Mouse (Mus musculus) ZHBTc4 (cell line): Measurements from ENCODE around the gene Mettl13.

Experiments
- DNase-seq: peaks from one replicate; pipeline ENCODE4 v3.0.0-alpha.2; 2011; ENCODE audit warnings: low read depth, low spot score

Mettl13 gene

GRCm38 (mm10) chr1:162548016-162548916, at the start of gene Mettl13:
Gene Mettl13 (minus strand): TSS chr1:162548551.
- DNase-seq: peak; percentile 97

- no peak for DNase-seq
These were observed 49.2 kb upstream of the Mettl13 start for GRCm38 (mm10) chr1:162597379-162598102.

DNA sequence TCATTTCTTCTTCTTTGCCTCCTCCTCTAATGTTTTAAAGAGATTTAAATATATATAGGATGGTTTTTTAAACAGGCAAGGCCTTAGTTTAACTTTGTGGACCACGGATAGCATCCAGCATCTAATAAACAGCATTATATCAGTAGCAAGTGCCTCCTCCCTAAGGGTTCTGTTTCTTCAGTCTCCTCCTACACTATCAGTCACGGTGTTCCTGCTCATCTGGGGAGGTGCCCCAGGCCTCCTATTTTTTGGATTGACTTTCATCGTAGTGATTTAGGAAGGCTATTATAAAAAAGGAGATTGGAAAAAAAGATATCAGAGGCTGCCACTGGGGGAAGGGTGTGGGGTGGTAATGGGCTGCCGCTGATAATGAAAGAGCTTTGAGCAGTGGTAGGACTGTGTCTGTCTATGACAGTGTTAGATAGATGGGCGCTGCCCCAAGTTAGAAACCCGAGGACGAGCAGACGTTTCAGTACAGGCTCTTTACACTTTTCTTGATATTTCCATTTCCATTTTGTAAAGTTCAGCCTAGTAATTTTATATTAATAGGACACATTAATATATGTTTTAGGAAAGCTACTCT, 42.2 kb upstream of the Mettl13 start:
- DNase-seq: no peak

DNA sequence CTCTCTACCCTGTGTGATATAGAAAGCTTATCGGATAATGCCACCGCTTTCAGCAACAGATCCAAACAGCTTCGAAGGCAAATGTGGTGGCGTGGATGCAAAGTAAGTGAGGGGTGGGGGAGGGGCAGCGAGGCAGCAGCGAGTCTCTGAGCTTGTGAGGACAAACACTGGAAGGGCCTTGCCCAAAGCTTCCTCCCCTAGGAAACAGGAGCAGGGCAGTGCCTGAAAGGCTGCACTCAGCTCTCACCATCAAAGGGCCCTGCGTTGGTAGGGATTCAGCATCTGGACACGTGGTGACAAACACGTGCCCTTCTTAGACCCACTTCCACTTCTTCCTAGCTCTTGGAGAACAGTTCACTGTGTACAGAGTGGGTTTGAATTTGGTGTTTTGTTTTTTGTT, 41.1 kb upstream of the Mettl13 start:
- DNase-seq: peak; percentile 78

GRCm38 (mm10) chr1:162588606-162589005, 40.3 kb upstream of the Mettl13 start:
- DNase-seq: no peak

GRCm38 (mm10) chr1:162586282-162586681, 37.9 kb upstream of the Mettl13 start:
- no peak for DNase-seq

DNA sequence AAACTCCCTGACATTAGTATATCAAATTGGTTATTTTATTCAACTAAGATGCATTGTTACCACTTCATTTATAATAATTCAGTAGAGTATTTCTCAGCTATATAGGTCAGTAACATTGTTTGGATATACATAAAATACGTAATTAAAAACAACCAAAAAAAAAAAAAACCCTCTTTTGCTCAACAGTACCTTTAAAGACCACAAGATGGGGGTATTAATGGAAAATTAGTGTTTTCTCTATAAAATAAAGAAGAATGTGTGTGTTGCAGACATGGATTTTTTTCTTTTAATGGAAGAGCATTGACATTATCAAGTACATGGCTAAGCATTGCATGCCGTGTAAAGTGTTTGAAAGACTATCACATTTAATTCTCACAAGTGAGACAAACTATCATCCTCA, 34.5 kb upstream of the Mettl13 start:
- DNase-seq: no peak

GRCm38 (mm10) chr1:162575098-162575497, 26.7 kb upstream of the Mettl13 start:
- peak; percentile 75 for DNase-seq

GRCm38 (mm10) chr1:162570931-162571601, 22.7 kb upstream of the Mettl13 start:
- DNase-seq: peak; percentile 40

GRCm38 (mm10) chr1:162570260-162570748, 22.0 kb upstream of the Mettl13 start, which contains the start of gene Vamp4:
Gene Vamp4 (plus strand): TSS chr1:162570515.
- DNase-seq: peak; percentile 99

GRCm38 (mm10) chr1:162567351-162567750, 19.0 kb upstream of the Mettl13 start:
- no peak for DNase-seq

DNA sequence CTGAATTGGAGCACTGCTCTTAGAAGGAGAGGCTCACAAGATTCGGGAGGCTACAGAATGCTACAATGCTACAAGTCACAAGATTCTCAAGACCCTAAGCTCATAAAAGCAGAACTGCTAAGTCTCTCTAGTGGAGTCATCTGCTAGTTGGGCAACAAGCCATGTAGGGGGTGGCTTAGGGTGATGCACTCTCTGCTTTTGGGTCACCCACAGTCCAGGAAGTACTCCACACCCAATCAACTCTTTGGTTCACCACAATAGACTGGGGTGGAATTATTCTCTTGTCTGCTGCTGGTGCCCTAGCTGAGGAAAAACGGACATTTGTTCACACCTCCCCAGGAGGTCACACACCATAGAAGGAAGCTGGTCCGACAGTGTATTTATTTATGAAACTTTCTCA, 16.6 kb upstream of the Mettl13 start:
- DNase-seq: no peak

- DNase-seq: no peak
These were observed 14.9 kb upstream of the Mettl13 start for GRCm38 (mm10) chr1:162563236-162563635.

GRCm38 (mm10) chr1:162554193-162554592, 5.8 kb upstream of the Mettl13 start:
- no peak for DNase-seq

DNA sequence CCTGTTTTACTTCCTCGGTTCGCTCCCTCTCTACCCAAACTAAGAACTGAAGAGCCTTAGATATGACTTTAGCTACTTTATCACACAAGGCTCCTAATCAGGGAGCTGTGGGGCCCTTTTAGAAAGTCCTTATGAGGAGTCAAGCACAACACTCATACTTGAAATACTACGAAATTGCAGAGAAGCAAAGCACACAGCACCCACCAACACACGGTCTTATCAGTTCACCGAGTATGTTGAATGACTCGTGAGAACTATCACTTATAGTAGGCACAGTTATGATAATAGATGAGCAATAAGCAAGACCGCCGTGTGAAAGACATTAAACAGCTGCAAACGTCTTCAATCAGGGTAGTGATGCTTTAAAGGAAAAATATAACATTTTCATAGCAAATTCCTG, 4.6 kb upstream of the Mettl13 start:
- no peak for DNase-seq

DNA sequence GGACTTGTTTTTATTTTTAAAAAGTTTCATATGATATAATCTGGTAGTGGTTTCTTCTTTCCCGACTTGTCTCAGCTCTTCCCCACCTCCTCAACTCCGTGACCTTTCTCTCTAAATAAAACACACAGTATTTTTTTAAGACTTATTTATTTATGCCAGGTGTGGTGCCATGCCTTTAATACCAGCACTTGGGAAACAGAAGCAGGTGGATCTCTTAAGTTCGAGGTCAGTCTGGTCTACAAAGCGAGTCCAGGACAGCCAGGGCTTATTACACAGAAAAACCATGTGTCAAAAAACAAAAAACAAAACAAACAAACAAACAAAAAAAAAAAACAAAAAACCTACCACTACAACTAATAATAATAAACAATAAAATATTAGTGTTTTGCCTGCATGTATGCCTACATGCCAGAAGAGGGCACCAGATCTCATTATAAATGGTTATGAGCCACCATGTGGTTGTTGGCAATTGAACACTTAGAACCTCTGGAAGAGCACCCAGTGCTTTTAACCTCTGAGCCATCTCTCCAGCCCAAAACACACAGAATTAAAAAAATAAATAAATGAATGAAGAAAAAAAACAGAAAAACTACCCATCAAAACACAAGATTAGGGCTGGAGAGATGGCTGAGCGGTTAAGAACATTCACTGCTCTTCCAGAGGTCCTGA, 1.4 kb upstream of the Mettl13 start:
- peak; percentile 54 for DNase-seq

- DNase-seq: no peak
These were observed 714 bp upstream of the Mettl13 start for GRCm38 (mm10) chr1:162548917-162549613.

GRCm38 (mm10) chr1:162547607-162548006, 744 bp downstream of the Mettl13 start:
- DNase-seq: no peak

- no peak for DNase-seq
These were observed 5.1 kb downstream of the Mettl13 start for GRCm38 (mm10) chr1:162543231-162543630.
